Mouse (Mus musculus) CH12.LX (cell line): ENCODE measurements around the gene Nek1. TPM values are rescaled to one million over a fixed set of nuclear protein-coding genes. Genes with fewer than 3 reads are reported as not detected.

Experiments used
- DNase-seq: peaks from one replicate; pipeline ENCODE4 v3.0.0-alpha.2; 2013; ENCODE audit errors: extremely low read depth
- H3K27ac ChIP-seq: 2 replicates; pipeline ENCODE4 v1.5.1; 2012; ENCODE audit warnings: low read depth, mild to moderate bottlenecking, control low read depth, moderate library complexity; ENCODE audit not compliant: insufficient read depth
- H3K27me3 ChIP-seq: replicated peaks from 2 replicates; pipeline ENCODE3; 2012; ENCODE audit warnings: inconsistent platforms
- H3K36me3 ChIP-seq, 2 experiments: replicated peaks in 1 of 2; 2 replicates each; pipeline versions ENCODE3 to v1.6.1; 2012; ENCODE audit warnings: inconsistent platforms in 1 of 2, low read length in 1 of 2, mild to moderate bottlenecking in 1 of 2, mixed read lengths in 1 of 2, moderate library complexity in 1 of 2; ENCODE audit not compliant: control insufficient read depth in 1 of 2, insufficient read depth in 1 of 2
- H3K4me1 ChIP-seq, 2 experiments: 2 replicates each; pipeline ENCODE4 v1.6.1; 2012; ENCODE audit warnings: inconsistent platforms in 1 of 2, moderate library complexity in 1 of 2; ENCODE audit not compliant: insufficient read depth in 2 of 2, control insufficient read depth in 1 of 2
- H3K4me2 ChIP-seq: 2 replicates; pipeline ENCODE4 v1.6.1; 2012; ENCODE audit warnings: low read depth, mild to moderate bottlenecking, control low read depth; ENCODE audit not compliant: poor library complexity, insufficient read depth, severe bottlenecking
- H3K4me3 ChIP-seq, 3 experiments: fragments of 150-350 bp in 1 of 3; sonication (generic) in 1 of 3; replicated peaks in 1 of 3; 2 replicates each; pipeline versions ENCODE3 to v1.5.1; 2011 to 2012; ENCODE audit warnings: low read depth in 2 of 3, low read length in 2 of 3, mild to moderate bottlenecking in 2 of 3, moderate library complexity in 2 of 3, control low read depth in 1 of 3, improper control_type of control experiment in 1 of 3, inconsistent platforms in 1 of 3, mixed read lengths in 1 of 3; ENCODE audit not compliant: poor library complexity in 1 of 3
- H3K79me2 ChIP-seq: replicated peaks from 2 replicates; pipeline ENCODE4 v1.6.1; 2012; ENCODE audit warnings: mild to moderate bottlenecking, moderate library complexity; ENCODE audit not compliant: control insufficient read depth, poor library complexity, insufficient read depth, severe bottlenecking; ENCODE audit errors: extremely low read depth
- H3K9ac ChIP-seq: 2 replicates; pipeline ENCODE4 v1.6.1; 2012; ENCODE audit warnings: low read depth, mild to moderate bottlenecking, control low read depth, moderate library complexity; ENCODE audit not compliant: insufficient read depth
- H3K9me3 ChIP-seq: replicated peaks from 2 replicates; pipeline ENCODE3; 2012; ENCODE audit warnings: low read length, inconsistent platforms, mixed read lengths
- E2F4 ChIP-seq: IDR thresholded peaks from 2 replicates; pipeline ENCODE4 v1.6.1; 2011; ENCODE audit warnings: low read depth, low read length, improper control_type of control experiment; ENCODE audit not compliant: insufficient replicate concordance
- ELF1 ChIP-seq: IDR thresholded peaks from 2 replicates; pipeline ENCODE4 v1.6.1; 2014; ENCODE audit warnings: low read depth, mild to moderate bottlenecking, inconsistent platforms, low read length, improper control_type of control experiment
- HCFC1 ChIP-seq: IDR thresholded peaks from 2 replicates; pipeline ENCODE4 v1.6.1; 2012; ENCODE audit warnings: low read depth, mild to moderate bottlenecking, inconsistent platforms, low read length, improper control_type of control experiment
- IRF4 ChIP-seq: IDR thresholded peaks from 2 replicates; pipeline ENCODE4 v1.6.1; 2014; ENCODE audit warnings: low read depth, mild to moderate bottlenecking, inconsistent platforms, low read length, improper control_type of control experiment
- KAT2A ChIP-seq: IDR thresholded peaks from 2 replicates; pipeline ENCODE4 v1.6.1; 2012; ENCODE audit warnings: low read length, improper control_type of control experiment, inconsistent platforms; ENCODE audit not compliant: insufficient replicate concordance
- MAFK ChIP-seq: IDR thresholded peaks from 2 replicates; pipeline ENCODE4 v1.6.1; 2011; ENCODE audit warnings: low read length, improper control_type of control experiment; ENCODE audit not compliant: insufficient replicate concordance
- MAZ ChIP-seq: IDR thresholded peaks from 2 replicates; pipeline ENCODE4 v1.6.1; 2012; ENCODE audit warnings: low read depth, mild to moderate bottlenecking, inconsistent platforms, low read length, improper control_type of control experiment, moderate library complexity
- MXI1 ChIP-seq: IDR thresholded peaks from 2 replicates; pipeline ENCODE4 v1.6.1; 2011; ENCODE audit warnings: mild to moderate bottlenecking, low read depth, low read length, improper control_type of control experiment
- MYC ChIP-seq: IDR thresholded peaks from 2 replicates; pipeline ENCODE4 v1.6.1; 2011; ENCODE audit warnings: low read depth, mild to moderate bottlenecking, improper control_type of control experiment, low read length
- PAX5 ChIP-seq: IDR thresholded peaks from 2 replicates; pipeline ENCODE4 v1.6.1; 2012; ENCODE audit warnings: low read length, inconsistent platforms, mixed read lengths
- POLR2AphosphoS2 ChIP-seq: IDR thresholded peaks from 2 replicates; pipeline ENCODE4 v1.6.1; 2011; ENCODE audit warnings: low read depth, low read length, improper control_type of control experiment
- RAD21 ChIP-seq: IDR thresholded peaks from 2 replicates; pipeline ENCODE4 v1.6.1; 2011; ENCODE audit warnings: low read depth, mild to moderate bottlenecking, low read length, improper control_type of control experiment, moderate library complexity
- TCF12 ChIP-seq: IDR thresholded peaks from 2 replicates; pipeline ENCODE4 v1.6.1; 2014; ENCODE audit warnings: low read depth, mild to moderate bottlenecking, inconsistent platforms, low read length, improper control_type of control experiment
- UBTF ChIP-seq: IDR thresholded peaks from 2 replicates; pipeline ENCODE4 v1.6.1; 2012; ENCODE audit warnings: low read depth, mild to moderate bottlenecking, inconsistent platforms, low read length, improper control_type of control experiment, moderate library complexity
- USF1 ChIP-seq: IDR thresholded peaks from 2 replicates; pipeline ENCODE4 v1.6.1; 2014; ENCODE audit warnings: low read depth, mild to moderate bottlenecking, inconsistent platforms, low read length, improper control_type of control experiment
- USF2 ChIP-seq: conservative IDR thresholded peaks from 2 replicates; pipeline ENCODE4 v1.6.1; 2011; ENCODE audit warnings: low read depth, low read length, improper control_type of control experiment
- ZC3H11A ChIP-seq: IDR thresholded peaks from 2 replicates; pipeline ENCODE4 v1.6.1; 2012; ENCODE audit warnings: low read depth, mild to moderate bottlenecking, inconsistent platforms, low read length, improper control_type of control experiment
- ZMIZ1 ChIP-seq: IDR thresholded peaks from 2 replicates; pipeline ENCODE4 v1.6.1; 2012; ENCODE audit warnings: low read depth, mild to moderate bottlenecking, inconsistent platforms, low read length, improper control_type of control experiment
- ZNF384 ChIP-seq: IDR thresholded peaks from 2 replicates; pipeline ENCODE4 v1.6.1; 2012; ENCODE audit warnings: low read depth, low read length, improper control_type of control experiment, inconsistent platforms
- dilution Hi-C: fragments of 300-500 bp; cut with MboI; formaldehyde crosslinking; loops from 2 replicates; pipeline ENCODE4 v1.14.3; 2020; ENCODE audit warnings: low sequenced_read_pairs; ENCODE audit not compliant: extremely low pct_unique_long_range_greater_than_20kb, extremely low pct_ligation_motif_present
- in situ Hi-C: fragments of 300-500 bp; cut with MboI; formaldehyde crosslinking; loops from 3 replicates; pipeline ENCODE4 v1.14.3; 2019; ENCODE audit warnings: low sequenced_read_pairs, low pct_ligation_motif_present, low pct_unique_long_range_greater_than_20kb, mixed read lengths
- polyA plus RNA-seq: library from polyadenylated mRNA; unstranded; fragments of >175 nt; gene quantifications from 2 replicates; pipeline ENCODE4 v1.2.1, GENCODE M21; 2012; ENCODE audit warnings: low read depth; ENCODE audit not compliant: insufficient read length
- total RNA-seq, 2 experiments: library from RNA; depleted of rRNA; stranded (reverse); fragments of 300-350 nt in 1 of 2; fragments of >200 nt in 1 of 2; gene quantifications; 2 replicates each; pipeline ENCODE4 v1.2.3; 2012 to 2014

The Nek1 gene
- total and polyA plus RNA-seq, 3 experiments: 7.7 to 9.2 (median 9.1) TPM

- Histone ChIP-seq H3K27me3 (no peaks in the 10 kb centered on the region), H3K9me3 (no peaks in the 10 kb centered on the region), H3K4me1 (no peaks in the 10 kb centered on the region), H3K27ac (no peak overlapping the region), H3K4me2 (no peak overlapping the region), H3K4me3 (no peak overlapping the region), H3K79me2 (no peaks in the 10 kb centered on the region), H3K9ac (no peak overlapping the region)
- dilution Hi-C loops: no loop called here
- in situ Hi-C loops: no loop called here
- DNase-seq: no peak
- no peak for TF ChIP-seq TCF12
- TF ChIP-seq ZC3H11A: no peak
- no peak for TF ChIP-seq RAD21
- TF ChIP-seq USF2: no peak
- TF ChIP-seq, all 38 proteins: peak for 0
- H3K36me3 ChIP-seq: no peaks in the 10 kb centered on the region
These were observed 148.9 kb downstream of the Nek1 start for GRCm38 (mm10) chr8:61141869-61142268.

GRCm38 (mm10) chr8:61142302-61142701 is 149.3 kb downstream of the Nek1 start:
- TF ChIP-seq POLR2AphosphoS2 (no peak), MAZ (no peak), HCFC1 (no peak), ZMIZ1 (no peak), ZNF384 (no peak), ELF1 (no peak), KAT2A (no peak), MYC (no peak), E2F4 (no peak), ZC3H11A (no peak), RAD21 (no peak), USF2 (no peak), IRF4 (no peak), PAX5 (no peak), MAFK (no peak), UBTF (no peak), MXI1 (no peak), USF1 (no peak)
- H3K4me2 ChIP-seq: no peak overlapping the region
- H3K9me3 ChIP-seq: no peaks in the 10 kb centered on the region
- no peaks in the 10 kb centered on the region for H3K79me2 ChIP-seq
- H3K27ac ChIP-seq: no peak overlapping the region
- no peaks in the 10 kb centered on the region for H3K36me3 ChIP-seq
- no peaks in the 10 kb centered on the region for H3K27me3 ChIP-seq
- no peak for DNase-seq
- no peak overlapping the region for H3K9ac ChIP-seq
- dilution Hi-C loops: no loop called here
- in situ Hi-C loops: no loop called here
- H3K4me3 ChIP-seq: no peak overlapping the region
- H3K4me1 ChIP-seq: no peaks in the 10 kb centered on the region
